Mouse (Mus musculus): ENCODE results near the gene Stk11. TPM values are rescaled to one million over a fixed set of nuclear protein-coding genes. Genes with fewer than 3 reads are reported as not detected.

Stk11 gene
- total and polyA plus RNA-seq, 3 experiments: 47.4 to 94.9 (median 65.9) TPM

DNA sequence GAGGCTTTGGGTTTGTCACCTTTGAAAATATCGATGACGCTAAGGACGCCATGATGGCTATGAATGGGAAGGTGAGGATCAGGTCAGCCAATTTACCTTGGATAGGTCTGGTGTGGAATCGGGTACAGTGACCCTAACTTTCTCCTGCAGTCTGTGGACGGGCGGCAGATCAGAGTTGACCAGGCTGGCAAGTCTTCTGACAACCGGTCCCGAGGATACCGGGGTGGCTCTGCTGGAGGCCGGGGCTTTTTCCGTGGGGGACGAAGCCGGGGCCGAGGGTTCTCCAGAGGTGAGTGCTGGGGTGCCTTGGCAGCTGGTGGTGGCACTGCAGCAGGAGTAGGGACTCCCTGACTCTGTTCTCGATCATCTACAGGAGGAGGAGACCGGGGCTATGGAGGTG is 54.4 kb downstream of the Stk11 start:
- H3K4me3 ChIP-seq (replicated peaks in 1 of 3; ENCODE audit: low read depth in 2 of 3, low read length in 2 of 3, poor library complexity in 1 of 3): no peak overlapping the region
- peaks cover 13 to 56% of the 10 kb centered on the region in 2 experiments; a peak in 3 of 4 replicates for H3K4me1 ChIP-seq (ENCODE audit: control insufficient read depth in 1 of 2, insufficient read depth in 2 of 2)
- H3K9ac ChIP-seq (ENCODE audit: insufficient read depth, low read depth): no peak overlapping the region
- no peaks in the 10 kb centered on the region for H3K9me3 ChIP-seq (replicated peaks; ENCODE audit: low read length)
- no peaks in the 10 kb centered on the region for H3K27me3 ChIP-seq (replicated peaks)
- peaks cover 16% of the 10 kb centered on the region for H3K79me2 ChIP-seq (replicated peaks; ENCODE audit: control insufficient read depth, extremely low read depth, insufficient read depth, poor library complexity, severe bottlenecking)
- dilution Hi-C loops (cut with MboI; ENCODE audit: extremely low pct_ligation_motif_present, extremely low pct_unique_long_range_greater_than_20kb, low sequenced_read_pairs) (no loop called here), in situ Hi-C loops (cut with MboI; ENCODE audit: low pct_ligation_motif_present, low pct_unique_long_range_greater_than_20kb, low sequenced_read_pairs) (no loop called here)
- H3K4me2 ChIP-seq (ENCODE audit: insufficient read depth, low read depth, poor library complexity, severe bottlenecking): no peak overlapping the region
- DNase-seq (ENCODE audit: extremely low read depth): no peak
- peaks cover 25 to 39% of the 10 kb centered on the region in 2 experiments for H3K36me3 ChIP-seq (replicated peaks in 1 of 2; ENCODE audit: control insufficient read depth in 1 of 2, insufficient read depth in 1 of 2, low read length in 1 of 2)
- H3K27ac ChIP-seq (ENCODE audit: insufficient read depth, low read depth): no peak overlapping the region
- no peak for TF ChIP-seq CHD2 (IDR thresholded peaks at IDR 0.05; ENCODE audit: low read length)
- TF ChIP-seq NELFE (IDR thresholded peaks at IDR 0.05; ENCODE audit: low read depth, low read length): no peak
- no peak for TF ChIP-seq SMC3 (IDR thresholded peaks at IDR 0.05; ENCODE audit: low read depth, low read length)
- TF ChIP-seq MEF2A (IDR thresholded peaks at IDR 0.05; ENCODE audit: borderline replicate concordance, low read depth, low read length): no peak
- TF ChIP-seq ETS1 (conservative IDR thresholded peaks at IDR 0.05; ENCODE audit: low read depth, low read length): no peak
- TF ChIP-seq ZNF384 (IDR thresholded peaks at IDR 0.05; ENCODE audit: low read depth, low read length): no peak
- no peak for TF ChIP-seq USF2 (conservative IDR thresholded peaks at IDR 0.05; ENCODE audit: low read depth, low read length)
- no peak for TF ChIP-seq ZC3H11A (IDR thresholded peaks at IDR 0.05; ENCODE audit: low read depth, low read length)
- no peak for TF ChIP-seq RAD21 (IDR thresholded peaks at IDR 0.05; ENCODE audit: low read depth, low read length)
- TF ChIP-seq NRF1 (IDR thresholded peaks at IDR 0.05; ENCODE audit: low read depth, low read length): no peak
- no peak for TF ChIP-seq KAT2A (IDR thresholded peaks at IDR 0.05; ENCODE audit: insufficient replicate concordance, low read length)
- no peak for TF ChIP-seq E2F4 (IDR thresholded peaks at IDR 0.05; ENCODE audit: insufficient replicate concordance, low read depth, low read length)
- no peak for TF ChIP-seq PAX5 (IDR thresholded peaks at IDR 0.05; ENCODE audit: low read length)

DNA sequence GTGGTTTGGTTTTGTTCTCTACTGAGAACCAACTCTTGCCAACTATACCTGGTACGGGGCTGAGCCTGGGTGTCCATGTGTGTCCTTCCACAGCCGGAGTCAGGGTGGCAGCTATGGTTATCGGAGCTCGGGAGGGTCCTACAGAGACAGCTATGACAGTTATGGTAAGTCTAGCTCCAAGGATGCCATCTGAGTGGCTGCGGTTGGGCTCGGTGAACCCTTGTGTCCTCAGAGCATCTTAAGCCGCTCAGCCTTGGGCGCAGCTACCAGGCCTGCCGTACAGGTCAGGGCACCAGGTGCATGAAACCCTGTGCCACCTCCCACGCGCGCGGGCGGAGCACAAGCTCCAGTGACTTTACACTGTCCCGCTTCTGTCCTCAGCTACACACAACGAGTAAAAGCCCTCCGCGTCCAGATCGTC is 55.0 kb downstream of the Stk11 start:
- Histone ChIP-seq H3K27me3 (replicated peaks) (no peaks in the 10 kb centered on the region), H3K9me3 (replicated peaks; ENCODE audit: low read length) (no peaks in the 10 kb centered on the region), H3K79me2 (replicated peaks; ENCODE audit: control insufficient read depth, extremely low read depth, insufficient read depth, poor library complexity, severe bottlenecking) (peaks cover 16% of the 10 kb centered on the region), H3K4me3 (replicated peaks in 1 of 3; ENCODE audit: low read depth in 2 of 3, low read length in 2 of 3, poor library complexity in 1 of 3) (no peak overlapping the region), H3K9ac (ENCODE audit: insufficient read depth, low read depth) (no peak overlapping the region), H3K4me2 (ENCODE audit: insufficient read depth, low read depth, poor library complexity, severe bottlenecking) (no peak overlapping the region), H3K36me3 (replicated peaks in 1 of 2; ENCODE audit: control insufficient read depth in 1 of 2, insufficient read depth in 1 of 2, low read length in 1 of 2) (peaks cover 25 to 39% of the 10 kb centered on the region in 2 experiments), H3K4me1 (ENCODE audit: control insufficient read depth in 1 of 2, insufficient read depth in 2 of 2) (peaks cover 12 to 55% of the 10 kb centered on the region in 2 experiments; a peak in 3 of 4 replicates), H3K27ac (ENCODE audit: insufficient read depth, low read depth) (no peak overlapping the region)
- in situ Hi-C loops (cut with MboI; ENCODE audit: low pct_ligation_motif_present, low pct_unique_long_range_greater_than_20kb, low sequenced_read_pairs) (no loop called here), dilution Hi-C loops (cut with MboI; ENCODE audit: extremely low pct_ligation_motif_present, extremely low pct_unique_long_range_greater_than_20kb, low sequenced_read_pairs) (no loop called here)
- no peak for DNase-seq (ENCODE audit: extremely low read depth)
- no peak for TF ChIP-seq USF1 (IDR thresholded peaks at IDR 0.05; ENCODE audit: low read depth, low read length)
- TF ChIP-seq USF2 (conservative IDR thresholded peaks at IDR 0.05; ENCODE audit: low read depth, low read length): no peak
- TF ChIP-seq JUND (conservative IDR thresholded peaks at IDR 0.05; ENCODE audit: low read depth, low read length): no peak
- TF ChIP-seq ZNF384 (IDR thresholded peaks at IDR 0.05; ENCODE audit: low read depth, low read length): no peak
- no peak for TF ChIP-seq JUN (IDR thresholded peaks at IDR 0.05; ENCODE audit: insufficient read depth, low read depth, low read length)
- no peak for TF ChIP-seq PAX5 (IDR thresholded peaks at IDR 0.05; ENCODE audit: low read length)
- TF ChIP-seq TCF12 (IDR thresholded peaks at IDR 0.05; ENCODE audit: low read depth, low read length): no peak
- TF ChIP-seq POLR2AphosphoS2 (IDR thresholded peaks at IDR 0.05; ENCODE audit: low read depth, low read length): no peak
- TF ChIP-seq RCOR1 (conservative IDR thresholded peaks at IDR 0.05; ENCODE audit: low read depth, low read length): no peak
- no peak for TF ChIP-seq MEF2A (IDR thresholded peaks at IDR 0.05; ENCODE audit: borderline replicate concordance, low read depth, low read length)
- no peak for TF ChIP-seq RAD21 (IDR thresholded peaks at IDR 0.05; ENCODE audit: low read depth, low read length)
- no peak for TF ChIP-seq BHLHE40 (IDR thresholded peaks at IDR 0.05; ENCODE audit: low read depth, low read length)
- no peak for TF ChIP-seq MAFK (IDR thresholded peaks at IDR 0.05; ENCODE audit: insufficient replicate concordance, low read length)

All from CH12.LX (cell line).